Mouse (Mus musculus) lung, postnatal 14 days (tissue): ENCODE measurements around the gene Syt17.
A peak's percentile ranks its signal among the peaks of the same experiment; 100 is the strongest.

Experiments
- DNase-seq: peaks from one replicate; pipeline ENCODE4 v3.0.0; 2021

Gene Syt17

DNA sequence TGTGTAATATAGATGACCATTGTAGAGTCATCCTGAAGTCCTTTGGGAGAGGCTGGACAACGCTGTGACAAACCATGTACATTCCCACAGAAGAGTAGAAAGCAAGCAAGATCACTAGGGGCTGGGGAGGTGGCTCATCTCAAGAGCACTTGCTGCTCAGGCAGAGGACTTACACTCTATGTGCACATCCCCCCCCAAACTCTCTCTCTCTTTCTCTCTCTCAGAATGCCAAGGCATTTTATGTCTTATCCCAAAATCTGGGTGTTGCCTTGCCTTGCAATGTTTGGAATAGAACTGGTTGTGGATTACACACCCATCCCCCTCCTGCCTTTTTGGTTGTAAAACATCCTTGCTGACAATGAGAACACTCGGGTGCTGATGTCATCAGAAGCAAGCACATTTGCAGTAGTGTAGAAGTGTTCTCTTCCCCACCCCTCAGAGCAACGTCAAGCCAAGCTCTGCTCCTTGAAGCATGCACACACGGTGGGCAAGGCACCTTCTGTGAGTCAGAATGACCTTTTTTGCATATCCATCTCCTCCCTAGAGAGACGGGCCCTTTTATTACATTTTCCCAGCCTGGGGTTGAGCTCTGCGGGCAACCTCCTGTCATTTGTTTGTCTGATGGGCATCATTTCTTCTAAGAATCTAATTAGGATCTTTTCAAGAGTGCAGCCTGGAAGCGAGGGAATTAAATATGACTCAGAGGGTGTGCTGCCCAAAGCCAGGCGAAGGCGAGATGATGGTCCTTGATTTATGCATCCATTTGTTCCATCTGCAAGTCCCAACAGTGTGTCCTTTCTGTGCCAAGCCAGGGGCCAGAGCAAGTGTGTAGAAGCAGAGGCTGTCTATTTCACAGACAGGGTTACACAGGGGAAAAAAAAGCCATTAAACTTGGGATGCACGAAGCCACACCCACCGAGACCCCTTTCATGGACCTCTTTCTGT is 15.1 kb upstream of the Syt17 start:
- DNase-seq: no peak

- DNase-seq: no peak
These were observed 13.5 kb upstream of the Syt17 start for GRCm38 (mm10) chr7:118461400-118462136.

GRCm38 (mm10) chr7:118453722-118454121 is 5.7 kb upstream of the Syt17 start:
- no peak for DNase-seq

DNA sequence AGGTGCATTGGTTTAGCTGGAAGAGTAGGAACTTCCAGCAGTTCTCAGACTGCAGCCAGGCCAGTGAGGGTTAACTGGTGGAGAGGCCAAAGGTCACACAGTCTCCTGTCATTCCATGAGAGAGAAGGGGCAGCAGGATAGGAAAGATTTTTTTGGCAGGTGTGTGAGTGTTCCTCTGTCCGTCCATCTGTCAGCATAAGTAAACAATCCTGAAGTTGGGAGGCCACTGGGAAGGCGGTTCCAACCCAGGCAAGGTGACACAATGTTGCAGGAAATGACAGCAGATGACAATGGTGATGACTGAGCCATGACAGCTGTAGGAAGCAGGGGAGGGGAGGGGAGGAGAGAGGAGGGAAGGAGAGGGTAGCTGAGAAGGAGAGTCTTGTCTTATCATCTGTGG is 4.9 kb upstream of the Syt17 start:
- DNase-seq: peak; percentile 45

- peak; percentile 73 for DNase-seq
These were observed 510 bp downstream of the Syt17 start for GRCm38 (mm10) chr7:118447291-118448133.

DNA sequence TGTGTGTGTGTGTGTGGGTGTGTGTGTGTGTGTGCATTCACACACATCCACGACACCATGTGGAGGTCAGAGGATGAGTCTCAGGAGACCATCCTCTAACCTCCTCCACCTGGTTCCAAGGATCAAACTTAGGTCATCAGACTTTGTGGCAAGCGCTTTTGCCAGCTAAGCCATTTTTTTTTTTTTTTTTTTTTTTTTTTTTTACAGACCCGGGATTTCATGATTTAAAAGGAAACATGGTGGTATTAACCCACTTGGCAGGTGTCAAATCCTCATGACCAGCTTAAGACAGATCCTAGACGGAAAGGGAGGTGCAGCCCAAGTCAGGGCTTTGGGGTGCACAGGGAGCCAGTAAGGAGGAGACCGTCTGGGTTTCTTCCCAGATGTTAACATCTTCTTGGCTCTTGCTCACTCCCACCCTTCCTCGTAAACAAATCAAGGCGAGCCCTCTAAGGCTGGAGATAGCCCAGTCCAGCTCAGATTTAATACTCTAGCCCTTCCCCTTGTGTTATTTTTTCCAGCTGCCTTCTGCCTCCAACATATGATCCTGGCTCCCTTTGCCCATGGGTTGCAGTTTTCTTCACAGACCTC is 4.0 kb downstream of the Syt17 start:
- no peak for DNase-seq

DNA sequence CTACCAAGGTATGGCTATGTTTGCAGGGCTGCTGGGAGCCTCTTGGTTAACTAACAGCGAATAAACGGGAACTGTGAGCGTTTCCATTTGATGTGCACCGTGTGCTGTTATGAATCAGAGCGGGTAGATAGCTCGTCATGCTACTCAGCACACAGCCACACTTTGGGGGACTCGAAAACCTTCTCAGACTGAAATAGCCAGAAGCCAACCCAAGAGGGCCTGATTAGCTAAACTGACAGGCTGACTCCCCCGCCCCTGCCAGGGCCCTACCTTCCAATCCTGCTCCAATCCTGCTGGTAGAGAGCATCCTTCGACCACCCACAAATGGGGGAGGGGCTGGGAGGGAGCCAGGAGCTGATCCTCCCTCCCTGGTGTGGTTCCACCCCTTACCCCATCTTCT is 4.7 kb downstream of the Syt17 start:
- no peak for DNase-seq

DNA sequence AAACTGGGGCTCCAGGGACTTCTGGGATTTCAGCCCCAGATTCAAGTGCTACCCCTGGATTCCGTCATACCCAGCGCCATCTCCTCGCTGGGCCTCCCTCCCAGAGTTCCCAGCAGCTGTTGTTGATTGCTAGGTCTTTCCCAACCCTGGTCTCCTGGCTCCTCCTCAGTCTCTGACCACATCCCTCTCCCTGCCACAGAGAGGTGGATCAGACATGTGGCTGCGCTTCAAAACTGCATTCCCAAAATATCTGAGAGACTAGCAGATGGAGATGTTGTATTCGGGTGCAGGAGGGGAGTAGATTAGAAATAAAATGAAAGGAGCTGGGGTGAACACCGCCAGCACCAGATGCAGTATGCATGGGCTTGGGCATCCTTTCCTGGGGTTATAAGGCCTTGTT is 6.5 kb downstream of the Syt17 start:
- peak; percentile 44 for DNase-seq

DNA sequence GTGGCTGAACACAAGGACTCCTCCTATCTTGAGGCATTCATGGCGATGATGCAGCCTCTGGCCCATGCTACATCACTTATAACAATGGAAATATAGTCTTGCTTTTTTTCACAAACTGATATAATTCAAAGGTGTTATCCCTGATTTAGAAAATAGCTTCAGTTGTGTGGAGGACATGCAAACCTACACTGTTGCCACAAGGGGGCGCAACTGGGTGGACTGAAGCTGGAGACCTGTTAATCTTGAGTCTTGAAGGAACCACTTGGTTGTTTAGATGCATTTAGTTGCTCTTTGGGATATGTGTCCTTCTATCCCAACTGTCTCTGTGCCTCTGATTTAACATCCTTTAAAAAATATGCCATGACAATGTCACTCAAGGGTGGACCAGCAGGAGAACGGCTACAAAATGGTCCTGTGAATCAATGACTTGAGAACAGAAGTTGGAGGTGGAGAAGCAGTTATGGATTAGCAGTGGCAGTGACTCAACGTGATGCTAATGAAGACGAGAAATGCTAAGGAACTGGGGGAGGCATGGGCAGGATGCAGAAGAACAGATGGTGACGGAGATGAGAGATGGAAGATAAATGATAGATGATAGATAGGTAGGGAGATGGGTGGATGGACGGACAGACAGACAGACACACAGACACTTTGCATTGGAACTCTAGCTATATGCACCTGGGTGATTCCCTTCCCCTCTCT is 10.8 kb downstream of the Syt17 start:
- peak; percentile 61 for DNase-seq

DNA sequence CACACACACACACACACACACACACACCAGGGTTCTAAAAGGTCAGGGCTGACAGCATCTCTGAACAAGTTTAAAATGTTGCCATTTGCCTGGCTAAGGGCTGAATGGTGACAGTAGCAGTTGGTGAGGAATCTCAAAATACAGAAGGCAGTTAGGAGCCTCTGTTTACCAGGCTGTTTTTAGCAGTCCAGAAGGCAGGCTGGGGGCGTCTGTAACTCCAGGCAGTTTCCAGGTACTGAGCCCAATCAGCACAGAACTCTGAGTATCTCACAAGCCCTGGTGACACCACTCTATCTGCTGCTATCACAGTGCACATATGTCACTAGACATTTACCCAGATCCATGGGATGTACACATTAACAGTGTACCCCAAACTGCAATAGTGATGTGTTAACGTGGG is 19.1 kb downstream of the Syt17 start:
- DNase-seq: no peak

DNA sequence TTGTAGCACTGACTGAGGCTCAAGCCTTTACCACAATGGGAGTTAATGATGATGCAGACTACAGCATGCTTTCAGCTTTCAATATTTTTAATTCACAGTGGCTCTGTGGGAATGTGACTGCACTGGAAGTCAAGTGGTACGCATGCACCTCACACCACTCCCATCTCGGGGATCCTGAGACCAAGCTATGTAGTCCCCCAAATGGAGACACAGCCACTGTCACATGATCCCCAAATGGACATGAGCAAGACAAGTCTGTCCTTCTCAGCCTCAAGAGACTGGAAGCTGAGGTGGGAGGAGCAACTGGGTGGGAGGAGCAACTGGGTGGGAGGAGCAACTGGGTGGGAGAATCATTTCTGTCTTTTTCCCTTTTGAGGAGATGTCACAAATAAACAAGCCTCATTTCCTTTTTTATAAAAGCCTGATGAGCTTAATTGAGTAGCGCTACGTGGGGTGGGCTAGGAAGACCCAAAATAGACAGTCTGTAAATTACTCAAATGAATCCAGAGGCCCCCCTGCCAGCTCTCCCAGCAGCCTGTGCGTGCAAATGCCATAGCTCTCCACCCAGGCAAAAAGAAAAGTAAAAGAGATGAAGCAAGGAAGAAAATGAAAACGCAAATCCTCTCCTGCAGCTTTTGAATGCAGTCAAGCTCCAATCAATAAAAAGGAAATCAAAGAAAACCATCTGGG is 28.4 kb downstream of the Syt17 start:
- no peak for DNase-seq

DNA sequence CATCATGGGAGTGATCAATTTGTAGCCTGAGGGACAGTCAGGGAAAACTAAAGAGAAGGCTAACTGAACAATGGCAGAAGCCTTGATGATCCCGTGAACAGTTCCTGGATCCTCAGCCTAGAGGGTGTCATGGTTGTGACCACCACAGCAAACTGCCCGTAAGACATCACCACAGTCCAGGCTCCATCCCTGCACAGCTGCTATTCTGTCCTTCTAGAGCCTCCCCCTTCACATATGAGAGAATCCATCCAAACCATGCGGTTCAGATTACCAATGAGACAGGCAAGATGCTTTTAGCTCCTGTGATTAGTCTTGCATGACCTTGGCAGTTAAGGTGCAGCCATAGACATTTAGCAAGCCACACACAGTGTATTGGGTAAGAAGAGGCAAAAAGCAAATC is 33.8 kb downstream of the Syt17 start:
- DNase-seq: no peak

DNA sequence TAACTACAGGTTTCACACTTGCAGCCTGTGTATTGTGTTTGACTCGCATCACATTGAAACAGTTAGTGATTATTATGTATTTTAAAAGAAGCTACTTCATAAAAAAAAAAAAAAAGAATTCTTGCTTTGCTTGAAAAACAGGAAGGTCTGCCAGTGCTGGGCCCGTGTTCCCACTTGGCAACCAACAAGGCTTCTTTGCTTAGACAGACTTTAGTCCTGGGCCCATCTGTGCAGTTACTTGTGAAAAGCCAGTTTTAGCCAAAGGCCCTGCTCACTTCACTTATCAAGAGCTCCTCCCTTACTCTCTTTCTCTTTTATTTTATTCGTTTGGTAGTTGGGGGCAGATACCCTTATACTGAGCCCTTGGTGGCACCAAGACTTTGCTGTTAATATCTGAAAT is 36.1 kb downstream of the Syt17 start:
- no peak for DNase-seq

GRCm38 (mm10) chr7:118409421-118409820 is 38.6 kb downstream of the Syt17 start:
- peak; percentile 10 for DNase-seq

DNA sequence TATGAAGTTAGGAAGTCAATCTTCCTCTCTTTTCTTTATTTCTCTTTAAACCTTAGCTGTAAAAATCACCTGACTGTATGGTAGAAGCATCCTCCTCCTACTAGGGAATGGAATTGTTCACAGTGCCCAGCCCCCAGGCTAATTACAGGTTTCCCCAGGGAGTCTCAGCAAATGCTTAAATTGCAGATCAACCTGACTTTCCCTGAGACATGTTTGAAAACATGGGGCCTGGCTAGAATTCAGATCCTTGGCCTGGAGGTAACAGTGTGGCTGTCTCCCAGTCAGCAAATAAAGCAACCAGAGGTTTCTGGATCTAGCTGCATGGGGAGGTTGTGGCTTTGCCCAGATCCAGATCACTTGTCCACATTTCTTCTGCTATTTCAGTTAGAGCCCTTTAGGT is 42.8 kb downstream of the Syt17 start:
- DNase-seq: no peak

DNA sequence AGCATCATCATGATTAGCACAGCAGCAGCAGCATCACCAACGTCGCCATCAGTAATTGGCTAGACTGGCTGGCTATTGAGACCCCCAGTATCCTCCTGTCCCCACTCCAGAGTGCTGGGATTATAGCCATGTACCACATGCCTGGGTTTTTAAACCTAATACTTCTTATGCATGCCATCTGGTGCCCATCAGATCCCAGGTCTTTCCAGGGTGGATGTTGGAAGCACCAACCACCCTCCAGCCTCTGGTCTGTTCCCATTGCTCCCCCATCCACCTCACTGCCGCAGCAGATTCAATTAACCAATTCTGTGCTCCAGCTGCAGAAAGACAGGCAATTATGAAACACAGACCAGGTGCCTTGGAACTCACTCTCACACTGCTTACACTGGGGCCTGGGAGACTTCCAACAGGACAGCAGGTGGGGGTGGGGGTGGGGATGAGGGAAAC is 45.4 kb downstream of the Syt17 start:
- DNase-seq: no peak

DNA sequence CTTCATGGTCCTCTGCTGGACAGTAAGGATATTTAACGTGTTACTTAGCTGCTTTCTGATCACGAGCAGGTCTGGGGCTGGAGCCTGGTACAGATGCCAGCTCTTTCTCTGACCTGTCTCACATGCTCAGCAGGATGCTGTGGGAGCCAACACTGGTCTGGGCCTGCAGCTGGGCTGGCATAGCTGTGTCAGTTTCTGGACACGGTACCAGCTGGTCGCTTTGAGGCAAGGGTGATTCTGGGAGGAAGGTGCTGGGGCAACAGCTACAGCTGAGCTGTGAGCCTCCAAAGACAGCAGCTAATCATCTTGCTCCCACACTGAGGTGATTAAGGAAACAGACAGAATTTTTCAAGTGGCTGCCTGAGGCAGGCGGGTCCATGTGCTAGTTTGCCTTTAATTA is 46.1 kb downstream of the Syt17 start:
- DNase-seq: no peak

DNA sequence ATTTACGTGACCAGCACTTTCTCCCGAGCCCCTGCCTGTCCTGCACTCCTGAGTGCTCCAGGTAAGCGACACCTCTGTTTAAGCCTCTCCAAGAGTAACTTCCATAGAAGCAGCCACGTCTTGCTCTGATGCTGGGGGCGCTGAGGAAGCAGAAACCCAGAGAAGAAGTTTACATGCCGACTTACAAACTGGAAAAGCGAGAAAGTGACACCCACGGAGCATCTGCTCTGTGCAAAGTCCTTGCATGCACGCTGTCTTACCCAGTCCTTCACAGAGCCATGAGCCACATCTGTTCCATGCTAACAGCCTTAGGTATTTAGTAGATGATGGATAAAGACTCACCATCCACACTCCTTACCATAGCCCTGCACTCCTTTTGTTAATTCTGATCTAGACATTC is 48.3 kb downstream of the Syt17 start:
- no peak for DNase-seq

GRCm38 (mm10) chr7:118390705-118391104 is 57.3 kb downstream of the Syt17 start:
- no peak for DNase-seq

DNA sequence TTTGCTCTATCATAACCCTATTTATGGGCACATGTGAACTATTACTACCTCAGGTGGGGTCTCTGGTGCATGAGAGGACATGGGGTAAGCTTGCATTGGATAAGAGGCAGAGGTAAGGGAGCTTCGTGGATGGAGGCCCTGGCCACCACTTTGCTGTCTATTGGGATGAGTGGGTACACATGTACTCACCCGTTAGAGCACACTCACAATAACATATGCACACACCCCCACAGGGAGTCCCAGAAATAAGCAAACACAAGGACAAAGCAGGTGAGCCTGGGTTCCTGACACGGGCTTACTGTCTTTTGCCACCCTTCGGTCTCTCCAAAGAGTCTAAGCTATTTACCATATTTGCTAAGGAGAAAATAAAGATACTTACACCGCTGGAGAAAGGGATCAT is 67.0 kb downstream of the Syt17 start:
- no peak for DNase-seq

DNA sequence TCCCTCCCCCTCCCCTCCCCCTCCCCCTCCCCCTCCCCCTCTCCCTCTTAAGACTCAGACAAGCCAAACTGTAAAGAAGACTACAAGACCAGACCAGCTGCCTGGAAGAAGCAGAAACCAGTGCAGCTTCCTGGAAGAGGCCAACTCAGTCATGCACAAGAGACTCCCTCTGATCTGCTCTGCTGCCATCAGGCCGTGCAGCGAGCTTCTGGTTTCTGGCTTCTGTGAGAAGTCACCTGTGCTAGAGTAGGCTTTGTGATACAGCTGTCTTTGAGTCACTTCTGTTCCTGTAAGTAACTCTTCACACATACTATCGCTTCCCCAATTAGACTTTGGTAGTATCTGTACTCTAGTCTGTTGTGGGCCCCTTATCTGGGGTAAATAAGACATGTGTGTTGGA is 68.0 kb downstream of the Syt17 start:
- no peak for DNase-seq

DNA sequence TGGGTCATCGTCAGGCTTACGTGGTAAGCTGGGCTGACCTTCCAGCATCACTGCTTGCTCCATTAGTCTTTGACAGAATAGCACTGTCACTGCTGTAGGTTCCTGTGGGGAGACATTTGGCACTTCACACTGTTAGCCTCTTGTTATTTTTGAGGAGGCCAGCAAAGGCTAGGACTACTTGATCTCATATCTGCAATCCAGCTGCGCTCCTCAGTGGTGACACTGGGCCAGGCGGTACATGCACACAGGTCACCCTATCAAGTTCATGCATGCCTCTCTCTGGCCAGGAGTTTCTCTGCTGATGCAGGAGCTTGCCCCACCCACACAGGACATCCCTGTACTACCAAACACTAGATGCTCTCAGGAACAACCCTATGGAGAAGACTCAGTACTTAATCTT is 71.4 kb downstream of the Syt17 start:
- DNase-seq: no peak
